Mouse (Mus musculus): Measurements from ENCODE around the gene Depdc1b. TPM values are rescaled to one million over a fixed set of nuclear protein-coding genes. Genes with fewer than 3 reads are reported as not detected.

Gene Depdc1b
- polyA plus RNA-seq, 1 experiment, result 0.82 TPM

GRCm38 (mm10) chr13:108404372-108404771 is 88.2 kb downstream of the Depdc1b start:
- no peak overlapping the region for H3K27ac ChIP-seq (ENCODE audit: insufficient read depth, low read depth, low read length)
- no peaks in the 10 kb centered on the region for H3K27me3 ChIP-seq (ENCODE audit: control insufficient read depth, insufficient read depth, low read length)
- H3K4me3 ChIP-seq (ENCODE audit: low read depth, low read length), result no peak overlapping the region
- TF ChIP-seq CTCF (IDR thresholded peaks at IDR 0.05; ENCODE audit: extremely low read depth, insufficient read length, insufficient replicate concordance, low read depth, low read length) (no peak), POLR2A (IDR thresholded peaks at IDR 0.05; ENCODE audit: low read depth, low read length) (no peak)
- H3K36me3 ChIP-seq (ENCODE audit: control insufficient read depth, insufficient read depth, low read length), result peaks cover 2% of the 10 kb centered on the region; the same call in 1 of the 2 replicates
- 86% methylated on average over 4 of the region's 4 CpGs for WGBS
- H3K4me1 ChIP-seq (ENCODE audit: control insufficient read depth, insufficient read depth, insufficient read length, low read length), result no peaks in the 10 kb centered on the region

- 56% methylated on average over 2 of the region's 2 CpGs for WGBS
- H3K4me1 ChIP-seq (ENCODE audit: control insufficient read depth, insufficient read depth, insufficient read length, low read length), result no peaks in the 10 kb centered on the region; the same call in 1 of the 2 replicates
- H3K36me3 ChIP-seq (ENCODE audit: control insufficient read depth, insufficient read depth, low read length), result no peaks in the 10 kb centered on the region
- TF ChIP-seq POLR2A (IDR thresholded peaks at IDR 0.05; ENCODE audit: low read depth, low read length) (no peak), CTCF (IDR thresholded peaks at IDR 0.05; ENCODE audit: extremely low read depth, insufficient read length, insufficient replicate concordance, low read depth, low read length) (no peak)
- no peak overlapping the region for H3K27ac ChIP-seq (ENCODE audit: insufficient read depth, low read depth, low read length)
- H3K4me3 ChIP-seq (ENCODE audit: low read depth, low read length), result no peak overlapping the region
- no peaks in the 10 kb centered on the region for H3K27me3 ChIP-seq (ENCODE audit: control insufficient read depth, insufficient read depth, low read length)
Observed at GRCm38 (mm10) chr13:108415464-108415863, 99.3 kb downstream of the Depdc1b start.

DNA sequence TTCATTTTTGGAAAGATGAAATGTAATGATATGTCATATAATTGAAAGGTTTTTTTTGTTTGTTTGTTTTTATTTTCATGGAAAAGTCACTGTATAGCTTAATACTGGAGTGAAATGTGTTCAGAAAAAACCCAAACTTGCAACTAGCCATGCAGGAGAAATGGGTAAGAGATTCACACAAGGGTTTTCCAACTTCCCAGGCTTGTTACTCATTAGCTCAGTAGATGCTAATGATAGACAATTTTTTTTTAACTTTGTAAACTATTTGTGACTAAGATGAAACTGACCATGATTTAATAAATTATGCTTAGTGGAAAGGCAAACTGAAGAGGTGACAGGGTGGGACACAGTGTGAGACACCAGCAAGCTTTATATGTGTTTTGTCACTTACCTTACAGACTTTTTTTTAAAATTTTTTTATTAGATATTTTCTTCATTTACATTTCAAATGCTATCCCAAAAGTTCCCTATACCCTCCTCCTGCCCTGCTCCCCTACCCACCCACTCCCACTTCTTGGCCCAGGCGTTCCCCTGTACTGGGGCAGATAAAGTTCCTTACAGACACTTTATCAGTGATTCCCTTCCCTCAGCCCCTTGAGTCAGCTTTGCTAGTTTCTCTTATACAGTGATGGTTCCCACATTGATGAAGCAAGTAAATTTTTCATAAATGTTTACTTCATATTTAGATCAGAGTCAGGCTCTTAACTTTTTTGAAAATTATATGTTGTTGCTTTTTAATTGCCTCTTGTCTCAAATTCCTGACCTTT is 102.8 kb downstream of the Depdc1b start:
- no peak for TF ChIP-seq POLR2A (IDR thresholded peaks at IDR 0.05; ENCODE audit: low read depth, low read length)

GRCm38 (mm10) chr13:108426322-108426721 is 110.2 kb downstream of the Depdc1b start:
- Histone ChIP-seq H3K36me3 (ENCODE audit: control insufficient read depth, insufficient read depth, low read length) (no peaks in the 10 kb centered on the region), H3K4me1 (ENCODE audit: control insufficient read depth, insufficient read depth, insufficient read length, low read length) (no peaks in the 10 kb centered on the region), H3K4me3 (ENCODE audit: low read depth, low read length) (no peak overlapping the region), H3K27ac (ENCODE audit: insufficient read depth, low read depth, low read length) (no peak overlapping the region), H3K27me3 (ENCODE audit: control insufficient read depth, insufficient read depth, low read length) (no peaks in the 10 kb centered on the region)
- TF ChIP-seq POLR2A (IDR thresholded peaks at IDR 0.05; ENCODE audit: low read depth, low read length) (no peak), CTCF (IDR thresholded peaks at IDR 0.05; ENCODE audit: extremely low read depth, insufficient read length, insufficient replicate concordance, low read depth, low read length) (no peak)
- 90% methylated on average over 5 of the region's 5 CpGs for WGBS

More for the DNA sequence above, 102.8 kb downstream of the Depdc1b start:
- Histone ChIP-seq H3K27me3 (ENCODE audit: control insufficient read depth, insufficient read depth, low read length) (no peaks in the 10 kb centered on the region), H3K27ac (ENCODE audit: insufficient read depth, low read depth, low read length) (no peak overlapping the region), H3K4me3 (ENCODE audit: low read depth, low read length) (no peak overlapping the region), H3K36me3 (ENCODE audit: control insufficient read depth, insufficient read depth, low read length) (no peaks in the 10 kb centered on the region), H3K4me1 (ENCODE audit: control insufficient read depth, insufficient read depth, insufficient read length, low read length) (no peaks in the 10 kb centered on the region; the same call in 1 of the 2 replicates)
- 86% methylated on average over 1 of the region's 1 CpGs for WGBS

- no peak for TF ChIP-seq POLR2A (IDR thresholded peaks at IDR 0.05; ENCODE audit: low read depth, low read length)
- H3K36me3 ChIP-seq (ENCODE audit: control insufficient read depth, insufficient read depth, low read length), result no peaks in the 10 kb centered on the region
- 84% methylated on average over 6 of the region's 6 CpGs for WGBS
Observed at GRCm38 (mm10) chr13:108428809-108429208, 112.7 kb downstream of the Depdc1b start.

DNA sequence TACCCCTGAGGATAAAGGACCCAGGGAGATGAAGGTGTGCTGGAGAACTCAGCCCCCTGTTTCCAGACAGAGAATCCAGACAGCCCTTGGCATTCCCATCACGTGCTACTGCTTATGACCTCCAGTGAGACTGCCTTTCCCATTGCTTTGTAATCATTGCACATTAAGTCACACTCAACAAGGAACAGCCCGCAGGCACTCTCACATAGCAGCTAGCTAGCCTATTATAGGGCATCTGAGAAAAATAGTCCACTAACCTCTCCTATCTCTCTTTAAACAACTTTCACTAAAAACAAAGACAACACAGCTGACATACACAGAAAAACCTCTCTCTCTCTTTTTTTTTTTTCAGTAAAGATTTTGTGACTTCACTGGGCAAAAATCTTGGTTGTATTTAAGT is 113.5 kb downstream of the Depdc1b start:
- WGBS, result 95% methylated on average over 2 of the region's 2 CpGs
- no peak overlapping the region for H3K27ac ChIP-seq (ENCODE audit: insufficient read depth, low read depth, low read length)
- no peaks in the 10 kb centered on the region for H3K4me1 ChIP-seq (ENCODE audit: control insufficient read depth, insufficient read depth, insufficient read length, low read length)
- TF ChIP-seq CTCF (IDR thresholded peaks at IDR 0.05; ENCODE audit: extremely low read depth, insufficient read length, insufficient replicate concordance, low read depth, low read length), result no peak
- no peak for TF ChIP-seq POLR2A (IDR thresholded peaks at IDR 0.05; ENCODE audit: low read depth, low read length)
- H3K27me3 ChIP-seq (ENCODE audit: control insufficient read depth, insufficient read depth, low read length), result no peaks in the 10 kb centered on the region
- H3K4me3 ChIP-seq (ENCODE audit: low read depth, low read length), result no peak overlapping the region
- no peaks in the 10 kb centered on the region for H3K36me3 ChIP-seq (ENCODE audit: control insufficient read depth, insufficient read depth, low read length)

More at GRCm38 (mm10) chr13:108428809-108429208, 112.7 kb downstream of the Depdc1b start:
- no peak overlapping the region for H3K27ac ChIP-seq (ENCODE audit: insufficient read depth, low read depth, low read length)
- H3K4me3 ChIP-seq (ENCODE audit: low read depth, low read length), result no peak overlapping the region
- H3K27me3 ChIP-seq (ENCODE audit: control insufficient read depth, insufficient read depth, low read length), result no peaks in the 10 kb centered on the region
- H3K4me1 ChIP-seq (ENCODE audit: control insufficient read depth, insufficient read depth, insufficient read length, low read length), result no peaks in the 10 kb centered on the region

DNA sequence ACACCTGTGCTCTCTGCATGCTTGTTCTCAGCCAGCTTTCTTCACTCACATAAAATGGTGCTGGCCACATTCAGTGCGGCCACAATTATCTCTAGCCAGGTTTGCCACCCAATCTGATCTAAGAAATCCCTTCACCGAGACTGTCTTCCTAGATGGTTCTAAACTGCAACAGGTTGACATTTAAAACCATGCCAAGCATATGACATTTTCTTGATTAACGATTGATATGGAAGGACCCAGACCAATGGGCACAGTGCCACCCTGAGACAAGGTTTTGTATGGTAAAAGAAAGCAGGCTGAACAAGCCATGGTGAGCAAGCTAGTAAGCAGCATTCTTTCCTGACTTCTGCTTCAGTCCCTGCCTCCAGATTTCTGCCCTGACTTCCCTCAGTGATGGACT is 115.6 kb downstream of the Depdc1b start:
- no peaks in the 10 kb centered on the region for H3K36me3 ChIP-seq (ENCODE audit: control insufficient read depth, insufficient read depth, low read length)
- 80% methylated on average over 3 of the region's 3 CpGs for WGBS
- no peak overlapping the region for H3K27ac ChIP-seq (ENCODE audit: insufficient read depth, low read depth, low read length)
- no peak overlapping the region for H3K4me3 ChIP-seq (ENCODE audit: low read depth, low read length)
- no peaks in the 10 kb centered on the region for H3K4me1 ChIP-seq (ENCODE audit: control insufficient read depth, insufficient read depth, insufficient read length, low read length)
- TF ChIP-seq POLR2A (IDR thresholded peaks at IDR 0.05; ENCODE audit: low read depth, low read length) (no peak), CTCF (IDR thresholded peaks at IDR 0.05; ENCODE audit: extremely low read depth, insufficient read length, insufficient replicate concordance, low read depth, low read length) (no peak)
- no peaks in the 10 kb centered on the region for H3K27me3 ChIP-seq (ENCODE audit: control insufficient read depth, insufficient read depth, low read length)

Data from small intestine, adult 2 months (tissue).